Mouse (Mus musculus) stomach, embryonic 16.5 days (tissue): ENCODE results near the gene Mettl23. TPM values are rescaled to one million over a fixed set of nuclear protein-coding genes. Genes with fewer than 3 reads are reported as not detected.
"Not testable (repeated sequence)": the region's sequence is repeated elsewhere in the genome, so short reads cannot be mapped to it uniquely, and the experiment has no call there.

Experiments used
- ATAC-seq: fragments of 200-750 bp; cut with Nextera tagmentation; 2 replicates; pipeline ENCODE4 v1.8.0; 2017; ENCODE audit warnings: moderate number of reproducible peaks, moderate TSS enrichment; ENCODE audit not compliant: insufficient read depth, low FRiP score
- H3K27ac ChIP-seq: fragments of 300-500 bp; sonication (generic); 2 replicates; pipeline ENCODE4 v1.5.1; 2014; ENCODE audit warnings: low read length
- H3K27me3 ChIP-seq: fragments of 300-500 bp; sonication (generic); 2 replicates; pipeline ENCODE4 v1.6.1; 2014; ENCODE audit warnings: low read length, control low read depth, mixed read lengths; ENCODE audit not compliant: control insufficient read depth, insufficient read depth
- H3K36me3 ChIP-seq: fragments of 300-500 bp; sonication (generic); 2 replicates; pipeline ENCODE4 v1.6.1; 2014; ENCODE audit warnings: low read length; ENCODE audit not compliant: control insufficient read depth, insufficient read depth
- H3K4me1 ChIP-seq: fragments of 300-500 bp; sonication (generic); 2 replicates; pipeline ENCODE4 v1.6.1; 2014; ENCODE audit warnings: low read length, control low read depth, mixed read lengths; ENCODE audit not compliant: control insufficient read depth, insufficient read depth
- H3K4me2 ChIP-seq: fragments of 300-500 bp; sonication (generic); 2 replicates; pipeline ENCODE4 v1.6.1; 2014; ENCODE audit warnings: low read depth, low read length, mixed read lengths
- H3K4me3 ChIP-seq: fragments of 300-500 bp; sonication (generic); replicated peaks from 2 replicates; pipeline ENCODE4 v1.5.1; 2014; ENCODE audit warnings: mild to moderate bottlenecking, low read length
- H3K9ac ChIP-seq: fragments of 300-500 bp; sonication (generic); 2 replicates; pipeline ENCODE4 v1.6.1; 2014; ENCODE audit warnings: low read length
- H3K9me3 ChIP-seq: fragments of 300-500 bp; sonication (generic); replicated peaks from 2 replicates; pipeline ENCODE4 v1.6.1; 2016; ENCODE audit warnings: low read length, control low read depth; ENCODE audit not compliant: control insufficient read depth
- WGBS: fragments of 180-500 bp; shearing (Covaris S2); extraction: QIAGEN DNeasy Blood & Tissue Kit; methylation state at CpG from one replicate; pipeline ENCODE4 v1.1.7; 2014; 5-methylcytosine and 5-hydroxymethylcytosine counted together
- polyA plus RNA-seq: library from polyadenylated mRNA; unstranded; fragments of >200 nt; fragmentation: Nextera tagmentation; extraction: Ambion mirVana; gene quantifications from 2 replicates; pipeline ENCODE4 v1.2.1, GENCODE M21; 2015

Mettl23 gene
- polyA plus RNA-seq, 1 experiment from 2014 or later: 58.9 TPM

DNA sequence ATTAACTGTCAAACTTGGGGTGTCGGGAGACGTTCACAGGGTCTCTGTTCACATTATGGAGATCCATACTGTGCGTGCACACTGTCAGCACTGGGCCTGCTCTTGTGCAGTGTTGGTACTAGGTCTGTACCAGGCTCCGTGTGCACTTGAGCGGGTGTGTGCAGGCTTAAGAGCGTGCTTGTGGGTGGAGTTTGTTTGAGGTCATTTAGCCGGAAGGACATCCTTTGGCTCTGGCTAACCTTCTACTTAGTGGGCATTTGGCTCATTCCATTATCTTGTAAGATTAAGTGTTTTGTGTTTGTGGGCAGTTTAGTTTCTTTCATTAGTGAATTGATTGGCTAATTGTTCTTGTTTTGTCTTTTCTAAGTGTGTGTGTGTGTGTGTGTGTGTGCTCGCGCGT lies 39.4 kb downstream of the Mettl23 start:
- no peak overlapping the region for H3K27ac ChIP-seq
- 71% methylated on average over 10 of the region's 10 CpGs for WGBS
- H3K9me3 ChIP-seq: no peaks in the 10 kb centered on the region
- H3K4me2 ChIP-seq: no peak overlapping the region
- H3K27me3 ChIP-seq: no peaks in the 10 kb centered on the region
- no peak for ATAC-seq
- H3K4me3 ChIP-seq: no peak overlapping the region
- H3K36me3 ChIP-seq: no peaks in the 10 kb centered on the region
- no peak overlapping the region for H3K9ac ChIP-seq
- H3K4me1 ChIP-seq: peaks cover 6% of the 10 kb centered on the region; the same call in 1 of the 2 replicates

DNA sequence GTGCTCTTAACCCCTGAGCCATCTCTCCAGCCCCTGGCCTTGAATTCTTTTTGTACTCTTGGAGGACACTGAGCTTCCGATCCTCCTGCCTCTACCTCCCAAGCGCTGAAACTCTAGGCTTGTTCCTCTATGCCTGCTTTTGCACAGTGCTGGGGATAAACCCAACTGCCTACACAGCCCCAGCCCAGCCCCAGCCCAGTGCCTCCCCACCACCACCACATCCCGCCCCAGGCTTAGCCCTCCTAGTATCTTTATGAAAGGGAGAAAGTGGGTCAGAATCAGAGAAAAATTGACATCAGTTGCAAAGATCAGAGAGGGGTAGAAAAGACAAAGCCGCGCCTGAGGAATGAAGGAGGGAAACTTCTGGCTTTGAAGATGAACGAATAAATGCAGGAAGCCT lies 41.0 kb downstream of the Mettl23 start:
- WGBS: 87% methylated on average over 6 of the region's 6 CpGs
- H3K27ac ChIP-seq: no peak overlapping the region
- ATAC-seq: no peak
- no peaks in the 10 kb centered on the region for H3K27me3 ChIP-seq
- H3K4me1 ChIP-seq: peaks cover 6% of the 10 kb centered on the region; the same call in 1 of the 2 replicates
- H3K4me3 ChIP-seq: no peak overlapping the region
- no peaks in the 10 kb centered on the region for H3K36me3 ChIP-seq
- no peak overlapping the region for H3K9ac ChIP-seq
- H3K4me2 ChIP-seq: no peak overlapping the region
- H3K9me3 ChIP-seq: no peaks in the 10 kb centered on the region

DNA sequence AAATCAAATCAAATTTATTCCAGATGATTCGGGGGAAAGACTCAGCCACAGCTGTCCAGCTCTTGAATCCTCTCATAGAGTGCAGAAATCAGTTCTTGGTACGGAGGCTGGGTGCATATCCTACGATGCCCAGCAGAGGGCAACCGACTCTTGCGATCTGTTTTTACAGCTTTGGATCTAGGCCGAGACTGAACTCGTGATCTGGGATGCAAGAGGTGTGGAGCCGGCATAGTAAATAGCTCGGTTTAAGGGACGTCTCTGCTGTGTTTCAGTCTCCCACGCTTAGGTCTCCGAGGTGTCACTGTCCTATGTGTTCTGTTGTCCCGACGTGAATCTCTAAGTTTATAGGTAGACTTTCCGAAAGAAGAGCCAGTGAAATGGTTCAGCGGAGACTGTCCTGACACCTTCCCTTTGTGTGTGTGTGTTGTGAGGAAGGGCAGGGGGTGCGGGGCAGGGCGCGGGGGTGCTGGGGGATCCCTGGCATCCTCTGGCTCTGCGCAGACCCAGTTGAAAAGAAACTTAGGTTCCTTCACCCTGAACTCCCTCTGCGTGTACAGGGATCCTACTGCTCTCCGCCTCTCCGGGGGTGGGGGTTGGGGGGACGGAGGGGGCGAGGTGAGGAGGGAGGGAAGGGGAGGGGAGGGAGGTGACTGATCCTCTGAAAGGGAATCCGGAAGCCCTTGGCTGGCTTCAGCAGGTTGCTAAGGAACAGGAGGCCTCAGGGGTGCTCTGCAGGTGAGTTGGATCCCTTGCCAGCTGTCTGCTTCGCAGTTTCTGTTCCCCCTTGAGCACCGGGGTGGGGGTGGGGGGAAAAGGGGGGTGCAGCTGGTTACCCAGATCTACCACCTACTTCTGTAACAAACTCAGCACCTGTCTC lies 42.4 kb downstream of the Mettl23 start:
- ATAC-seq: no peak
- Histone ChIP-seq H3K4me3 (peak overlapping the region; percentile 25), H3K4me2 (peak overlapping the region; percentile 56), H3K9me3 (no peaks in the 10 kb centered on the region), H3K4me1 (peaks cover 6% of the 10 kb centered on the region; the same call in 1 of the 2 replicates), H3K27ac (no peak overlapping the region), H3K36me3 (no peaks in the 10 kb centered on the region), H3K27me3 (no peaks in the 10 kb centered on the region), H3K9ac (peak overlapping the region; percentile 40; the same call in 1 of the 2 replicates)
- WGBS: 4% methylated on average over 28 of the region's 28 CpGs

DNA sequence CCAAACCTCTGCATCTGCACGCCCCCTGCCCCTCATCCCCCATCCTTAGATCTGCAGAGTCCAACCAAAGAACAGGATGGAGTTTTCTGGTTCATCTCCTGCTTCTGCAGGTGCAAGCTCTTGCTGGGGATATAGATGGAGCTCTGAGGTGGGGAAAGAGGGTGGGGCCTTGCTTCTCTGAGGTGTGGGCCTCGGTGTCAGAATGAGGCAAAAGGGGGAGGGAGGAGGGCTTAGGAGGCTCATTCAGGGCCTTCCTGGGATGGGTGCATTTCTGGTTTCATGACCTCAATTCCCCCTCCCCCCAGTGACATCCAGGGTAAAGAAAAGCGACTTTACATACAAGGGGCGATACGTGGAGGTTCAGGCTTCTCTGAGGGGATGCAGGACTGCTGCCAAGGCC lies 44.1 kb downstream of the Mettl23 start:
- Histone ChIP-seq H3K4me3 (no peak overlapping the region), H3K27me3 (no peaks in the 10 kb centered on the region), H3K4me1 (peaks cover 6% of the 10 kb centered on the region; the same call in 1 of the 2 replicates), H3K36me3 (no peaks in the 10 kb centered on the region), H3K9ac (no peak overlapping the region), H3K4me2 (no peak overlapping the region), H3K27ac (no peak overlapping the region), H3K9me3 (no peaks in the 10 kb centered on the region)
- no peak for ATAC-seq
- WGBS: 51% methylated on average over 5 of the region's 5 CpGs

DNA sequence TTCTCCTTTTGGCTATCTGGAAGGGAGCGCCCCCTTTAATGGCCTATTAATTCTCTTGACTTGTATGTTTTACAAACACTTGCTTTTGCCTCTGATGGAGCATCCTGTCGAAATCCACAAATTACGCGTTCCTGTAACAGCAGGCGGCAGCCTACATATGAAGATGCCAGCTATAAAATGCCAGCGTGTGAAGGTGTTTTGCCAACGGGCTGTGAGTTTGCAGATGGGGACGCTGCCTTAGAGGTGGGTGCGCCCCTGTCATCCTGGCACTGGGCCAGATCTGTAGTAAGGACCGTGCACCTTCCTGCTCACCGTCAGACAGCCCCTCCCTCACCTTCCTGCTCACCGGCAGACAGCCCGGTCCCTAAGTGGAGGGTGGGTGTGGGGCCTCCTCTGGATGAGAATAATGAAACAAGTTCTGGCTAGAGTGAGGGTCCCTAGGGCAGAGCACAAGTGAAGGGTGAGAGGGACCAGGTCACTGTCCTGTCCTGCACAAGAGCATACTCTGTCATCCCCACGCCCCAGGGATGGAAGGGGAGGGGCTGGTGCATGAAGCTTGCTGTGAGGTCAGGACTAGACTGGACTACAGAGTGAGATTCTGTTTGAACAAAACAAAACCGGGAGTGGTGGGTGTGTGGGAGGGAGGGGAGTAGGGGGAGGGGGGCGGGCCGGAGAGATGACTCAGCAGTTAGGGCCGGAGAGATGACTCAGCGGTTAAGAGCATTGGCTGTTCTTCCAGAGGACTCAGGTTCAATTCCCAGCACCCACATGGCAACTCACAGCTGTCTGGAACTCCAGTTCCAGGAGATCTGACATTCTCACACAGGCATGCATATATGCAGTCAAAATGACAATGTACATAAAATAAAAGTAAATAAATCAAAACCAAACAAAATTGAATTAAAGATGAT lies 50.7 kb downstream of the Mettl23 start:
- Histone ChIP-seq H3K9ac (no peak overlapping the region), H3K4me2 (no peak overlapping the region), H3K27me3 (no peaks in the 10 kb centered on the region), H3K27ac (no peak overlapping the region), H3K36me3 (no peaks in the 10 kb centered on the region), H3K4me3 (no peak overlapping the region), H3K4me1 (no peaks in the 10 kb centered on the region), H3K9me3 (no peaks in the 10 kb centered on the region)
- ATAC-seq: peak; percentile 41; the same call in 1 of the 2 replicates
- 38% methylated on average over 19 of the region's 19 CpGs for WGBS

DNA sequence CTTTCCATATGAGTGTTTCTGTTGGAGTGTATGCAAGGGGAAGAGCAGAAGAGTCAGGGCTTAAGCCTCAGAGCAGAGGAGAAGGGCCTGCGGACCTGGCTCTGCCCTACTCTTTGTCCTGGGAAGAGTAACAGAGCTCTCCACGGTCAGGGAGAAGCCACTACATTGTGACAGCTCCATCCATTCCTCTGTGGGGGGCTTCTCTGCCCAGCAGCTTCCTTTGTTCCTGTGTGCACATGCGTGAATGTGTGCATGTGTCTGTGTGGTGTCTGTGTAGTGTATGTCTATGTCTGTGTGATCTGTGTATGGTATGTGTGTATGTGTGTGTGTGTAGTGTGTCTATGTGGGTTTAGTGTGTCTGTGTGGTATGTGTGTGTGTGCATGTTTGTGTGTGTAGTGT lies 52.3 kb downstream of the Mettl23 start:
- H3K9ac ChIP-seq: no peak overlapping the region
- no peaks in the 10 kb centered on the region for H3K9me3 ChIP-seq
- no peak overlapping the region for H3K4me3 ChIP-seq
- ATAC-seq: no peak
- H3K27ac ChIP-seq: no peak overlapping the region
- H3K4me2 ChIP-seq: no peak overlapping the region
- 77% methylated on average over 3 of the region's 3 CpGs for WGBS
- no peaks in the 10 kb centered on the region for H3K36me3 ChIP-seq
- H3K4me1 ChIP-seq: no peaks in the 10 kb centered on the region
- no peaks in the 10 kb centered on the region for H3K27me3 ChIP-seq

DNA sequence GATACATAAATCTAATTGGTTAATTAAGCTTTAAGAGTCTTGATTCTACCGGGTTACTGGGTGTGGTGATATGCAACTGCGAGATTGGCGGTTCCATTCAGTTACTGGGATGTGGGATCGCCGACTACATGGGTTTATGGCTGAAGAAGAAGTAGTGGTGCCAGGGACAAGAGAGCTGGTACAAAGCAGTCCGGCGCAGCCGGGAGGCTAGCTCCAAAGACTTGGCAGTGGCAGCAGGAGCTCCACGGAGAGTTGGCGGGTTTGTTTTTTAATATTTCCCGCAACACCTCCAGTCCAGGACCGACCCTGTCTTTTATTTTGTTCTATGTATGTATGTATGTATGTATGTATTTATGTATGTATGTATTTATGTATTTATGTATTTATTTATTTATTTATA lies 56.2 kb downstream of the Mettl23 start:
- Histone ChIP-seq H3K4me2 (no peak overlapping the region), H3K9me3 (no peaks in the 10 kb centered on the region), H3K27ac (no peak overlapping the region), H3K9ac (no peak overlapping the region), H3K27me3 (no peaks in the 10 kb centered on the region), H3K36me3 (no peaks in the 10 kb centered on the region), H3K4me3 (no peak overlapping the region), H3K4me1 (no peaks in the 10 kb centered on the region)
- no peak for ATAC-seq
- WGBS: 90% methylated on average over 12 of the region's 12 CpGs

DNA sequence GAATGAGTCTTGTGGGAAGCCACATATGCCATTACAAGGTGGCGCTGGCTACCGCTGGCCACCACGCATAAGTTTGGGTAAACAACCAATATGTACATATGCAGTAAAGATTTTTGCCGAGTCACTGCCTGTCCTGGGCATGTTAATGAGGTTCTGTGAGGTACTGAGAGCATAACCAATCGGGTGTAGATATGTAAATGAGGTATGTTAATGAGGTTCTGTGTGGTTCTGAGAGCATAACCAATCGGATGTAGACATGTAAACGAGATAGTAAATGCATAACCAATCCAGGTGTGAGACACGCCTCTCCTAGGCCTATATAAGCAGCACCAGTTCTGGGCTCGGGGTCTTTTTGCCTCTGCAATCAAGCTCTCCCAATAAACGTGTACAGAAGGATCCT lies 59.5 kb downstream of the Mettl23 start:
- not testable (repeated sequence) for H3K9me3 ChIP-seq, H3K9ac ChIP-seq, H3K27ac ChIP-seq, ATAC-seq, H3K4me1 ChIP-seq, H3K4me3 ChIP-seq, H3K4me2 ChIP-seq, H3K36me3 ChIP-seq
- WGBS: 86% methylated on average over 10 of the region's 10 CpGs
- peaks cover 12% of the 10 kb centered on the region; the same call in 1 of the 2 replicates for H3K27me3 ChIP-seq
